Mouse (Mus musculus): ENCODE measurements at regions not wholly inside any gene's neighbourhood (a gene's known extent, or its start where the extent isn't known, plus 50 kb on each side); places are given as distances from the start of the nearest gene placed in this dataset.

GRCm38 (mm10) chr14:25396990-25397531 is 61.9 kb upstream of the Zmiz1 start:
- intact Hi-C loops (cut with DNase I), result no loop called here
- no peak for DNase-seq (ENCODE audit: low spot score in 2 of 2)

- intact Hi-C loops (cut with DNase I), result no loop called here
- DNase-seq (ENCODE audit: low spot score in 2 of 2), result no peak
These were observed 61.2 kb upstream of the Zmiz1 start for GRCm38 (mm10) chr14:25397751-25398150.

DNA sequence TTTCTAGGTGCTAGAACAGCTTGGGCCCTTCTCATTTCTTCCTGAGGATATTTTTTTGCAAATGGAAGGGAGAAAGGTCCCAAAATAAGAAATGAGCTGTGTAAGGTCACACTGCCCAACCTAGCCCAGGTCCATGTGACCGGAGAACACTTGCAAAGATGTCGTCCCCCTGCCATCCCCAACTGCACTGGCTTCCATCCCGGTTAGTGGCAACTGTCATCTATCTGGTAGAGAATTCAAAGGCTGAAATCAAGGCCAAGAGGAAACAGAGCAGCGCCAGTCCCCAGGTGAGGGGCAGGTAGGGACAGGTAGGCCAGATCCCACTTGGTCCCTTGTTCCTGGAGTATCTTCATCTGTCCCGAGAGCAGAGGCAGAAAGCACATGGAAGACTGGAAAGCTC is 60.2 kb upstream of the Zmiz1 start:
- intact Hi-C loops (cut with DNase I), result no loop called here
- DNase-seq (ENCODE audit: low spot score in 2 of 2), result no peak

- intact Hi-C loops (cut with DNase I), result no loop called here
- DNase-seq (ENCODE audit: low spot score in 2 of 2), result no peak
These were observed 59.7 kb upstream of the Zmiz1 start for GRCm38 (mm10) chr14:25399286-25399685.

- DNase-seq (ENCODE audit: low spot score in 2 of 2), result no peak
- intact Hi-C loops (cut with DNase I), result no loop called here
These were observed 57.7 kb upstream of the Zmiz1 start for GRCm38 (mm10) chr14:25401104-25401963.

- DNase-seq (ENCODE audit: low spot score in 2 of 2), result no peak
- intact Hi-C loops (cut with DNase I), result no loop called here
These were observed 56.6 kb upstream of the Zmiz1 start for GRCm38 (mm10) chr14:25402409-25402808.

DNA sequence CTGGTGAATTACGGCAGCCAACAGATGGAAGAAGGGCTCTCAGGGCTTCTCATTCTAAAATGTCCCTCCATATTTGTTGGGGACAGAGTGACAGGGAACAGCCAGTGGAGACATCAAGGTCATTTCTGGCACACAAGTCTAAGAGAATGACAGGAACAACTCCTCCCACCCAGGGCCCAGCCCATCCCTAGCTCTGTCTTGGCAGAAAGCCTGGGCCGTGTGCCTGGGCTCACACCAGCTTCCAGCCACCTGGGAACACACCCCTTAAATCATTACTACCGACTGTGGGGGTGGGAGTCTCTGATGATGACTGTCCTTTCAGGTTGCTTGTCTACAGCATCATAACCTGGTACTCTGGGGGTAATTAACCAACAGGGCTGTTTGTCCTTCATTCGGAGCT is 53.8 kb upstream of the Zmiz1 start:
- DNase-seq (ENCODE audit: low spot score in 2 of 2), result no peak
- intact Hi-C loops (cut with DNase I), result no loop called here

GRCm38 (mm10) chr14:25406059-25406458 is 52.9 kb upstream of the Zmiz1 start:
- DNase-seq (ENCODE audit: low spot score in 2 of 2), result no peak
- intact Hi-C loops (cut with DNase I), result no loop called here

GRCm38 (mm10) chr14:25406613-25407012 is 52.4 kb upstream of the Zmiz1 start:
- intact Hi-C loops (cut with DNase I), result no loop called here
- DNase-seq (ENCODE audit: low spot score in 2 of 2), result no peak

DNA sequence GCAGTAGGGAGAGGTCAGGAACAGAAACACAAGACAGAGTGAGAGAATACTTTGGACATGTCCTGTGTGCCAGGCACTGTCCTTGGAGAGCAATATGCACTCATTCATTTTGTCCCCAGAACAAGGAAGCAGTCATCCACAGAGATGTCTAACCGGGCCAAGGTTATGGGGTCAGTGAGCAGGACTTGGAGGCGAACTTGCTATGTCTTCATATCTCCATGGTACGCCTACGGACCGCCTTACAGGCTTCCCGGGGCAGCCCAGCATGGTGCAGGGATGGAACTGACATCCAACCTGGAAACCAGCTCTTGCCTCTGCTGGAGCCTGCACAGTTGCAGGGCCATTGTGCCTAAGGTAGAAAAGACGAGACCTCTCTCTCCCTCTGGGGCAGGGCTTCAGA is 51.9 kb upstream of the Zmiz1 start:
- no peak for DNase-seq (ENCODE audit: low spot score in 2 of 2)
- intact Hi-C loops (cut with DNase I), result no loop called here

Measured in left cerebral cortex, postnatal 25 days (tissue).